Mouse (Mus musculus) megakaryocyte progenitor cell, adult 5-6 weeks (primary cell): ENCODE results near the gene Pmvk. TPM values are rescaled to one million over a fixed set of nuclear protein-coding genes. Genes with fewer than 3 reads are reported as not detected.

Experiments
- total RNA-seq, 2 experiments: library from RNA; stranded (forward) in 1 of 2; stranded (reverse) in 1 of 2; fragments of 157-497, 149-512 nt in 1 of 2; fragments of 200-1000 nt in 1 of 2; gene quantifications; 2 replicates each; pipeline versions ENCODE4 v1.2.3 to v1.2.4; 2015 to 2017

The Pmvk gene
- total RNA-seq, 2 experiments from 2014 or later = 14.8 to 25.3 TPM

Other genes starting within 250 kb of the Pmvk start
- gene Thbs3, start 239.4 kb upstream of the Pmvk start, total RNA-seq (2015) = not detected in 2 replicates
- gene Thbs3, start 239.4 kb upstream of the Pmvk start, total RNA-seq (2017) = 0.42 TPM in 1 of 2 replicates, not detected in the other
- gene Mtx1, start 227.5 kb upstream of the Pmvk start, total RNA-seq (2015) = 70.4 and 95.6 TPM in 2 replicates
- 66.1 and 95.2 TPM in 2 replicates for gene Mtx1, start 227.5 kb upstream of the Pmvk start, total RNA-seq (2017)
- 0.44 TPM in 1 of 2 replicates, not detected in the other for gene Muc1, start 225.5 kb upstream of the Pmvk start, total RNA-seq (2015)
- not detected in 2 replicates for gene Muc1, start 225.5 kb upstream of the Pmvk start, total RNA-seq (2017)
- gene Krtcap2, start 208.6 kb upstream of the Pmvk start, total RNA-seq (2015) = 284 and 290 TPM in 2 replicates
- gene Krtcap2, start 208.6 kb upstream of the Pmvk start, total RNA-seq (2017) = 294 and 304 TPM in 2 replicates
- 1.2 and 1.5 TPM in 2 replicates for gene Trim46, start 208.2 kb upstream of the Pmvk start, total RNA-seq (2015)
- 0.12 and 0.91 TPM in 2 replicates for gene Trim46, start 208.2 kb upstream of the Pmvk start, total RNA-seq (2017)
- 84.4 and 101 TPM in 2 replicates for gene Dpm3, start 195.2 kb upstream of the Pmvk start, total RNA-seq (2015)
- 80.4 and 135 TPM in 2 replicates for gene Dpm3, start 195.2 kb upstream of the Pmvk start, total RNA-seq (2017)
- 70.1 and 72.0 TPM in 2 replicates for gene Slc50a1, start 184.0 kb upstream of the Pmvk start, total RNA-seq (2015)
- gene Slc50a1, start 184.0 kb upstream of the Pmvk start, total RNA-seq (2017) = 49.4 and 65.0 TPM in 2 replicates
- 0.62 TPM in 1 of 2 replicates, not detected in the other for gene Efna1, start 173.4 kb upstream of the Pmvk start, total RNA-seq (2015)
- gene Efna1, start 173.4 kb upstream of the Pmvk start, total RNA-seq (2017) = 0.17 TPM in 1 of 2 replicates, not detected in the other
- gene Efna3, start 131.6 kb upstream of the Pmvk start, total RNA-seq (2015) = not detected in 2 replicates
- gene Efna3, start 131.6 kb upstream of the Pmvk start, total RNA-seq (2017) = not detected in 2 replicates
- 0.17 and 0.64 TPM in 2 replicates for gene Efna4, start 116.5 kb upstream of the Pmvk start, total RNA-seq (2015)
- gene Efna4, start 116.5 kb upstream of the Pmvk start, total RNA-seq (2017) = 0.27 TPM in 1 of 2 replicates, not detected in the other
- gene Adam15, start 104.5 kb upstream of the Pmvk start, total RNA-seq (2015) = 35.8 and 53.0 TPM in 2 replicates
- gene Adam15, start 104.5 kb upstream of the Pmvk start, total RNA-seq (2017) = 38.7 and 49.8 TPM in 2 replicates
- not detected in 2 replicates for gene Dcst2, start 92.6 kb upstream of the Pmvk start, total RNA-seq (2015)
- gene Dcst2, start 92.6 kb upstream of the Pmvk start, total RNA-seq (2017) = not detected in 2 replicates
- gene Dcst1, start 89.3 kb upstream of the Pmvk start, total RNA-seq (2015) = not detected in 2 replicates
- not detected in 2 replicates for gene Dcst1, start 89.3 kb upstream of the Pmvk start, total RNA-seq (2017)
- gene Zbtb7b, start 59.8 kb upstream of the Pmvk start, total RNA-seq (2015) = 3.8 and 5.7 TPM in 2 replicates
- 9.1 and 17.4 TPM in 2 replicates for gene Zbtb7b, start 59.8 kb upstream of the Pmvk start, total RNA-seq (2017)
- gene Lenep, start 51.7 kb upstream of the Pmvk start, total RNA-seq (2015) = 1.5 and 2.7 TPM in 2 replicates
- 0.21 and 2.6 TPM in 2 replicates for gene Lenep, start 51.7 kb upstream of the Pmvk start, total RNA-seq (2017)
- 9.4 and 11.3 TPM in 2 replicates for gene Flad1, start 42.7 kb upstream of the Pmvk start, total RNA-seq (2015)
- 12.5 and 18.7 TPM in 2 replicates for gene Flad1, start 42.7 kb upstream of the Pmvk start, total RNA-seq (2017)
- gene Cks1b, start 36.2 kb upstream of the Pmvk start, total RNA-seq (2015) = 268 TPM in 2 replicates
- 171 and 192 TPM in 2 replicates for gene Cks1b, start 36.2 kb upstream of the Pmvk start, total RNA-seq (2017)
- 41.4 and 42.8 TPM in 2 replicates for gene Shc1, start 36.1 kb upstream of the Pmvk start, total RNA-seq (2015)
- 49.6 and 52.8 TPM in 2 replicates for gene Shc1, start 36.1 kb upstream of the Pmvk start, total RNA-seq (2017)
- 18.9 and 25.2 TPM in 2 replicates for gene Pygo2, start 24.3 kb upstream of the Pmvk start, total RNA-seq (2015)
- gene Pygo2, start 24.3 kb upstream of the Pmvk start, total RNA-seq (2017) = 11.8 and 12.8 TPM in 2 replicates
- 5.2 and 6.1 TPM in 2 replicates for gene Pbxip1, start 17.8 kb upstream of the Pmvk start, total RNA-seq (2015)
- gene Pbxip1, start 17.8 kb upstream of the Pmvk start, total RNA-seq (2017) = 13.4 and 15.0 TPM in 2 replicates
- gene Kcnn3, start 65.6 kb downstream of the Pmvk start, total RNA-seq (2015) = not detected in 2 replicates
- 0.03 TPM in 1 of 2 replicates, not detected in the other for gene Kcnn3, start 65.6 kb downstream of the Pmvk start, total RNA-seq (2017)